Mouse (Mus musculus) liver, embryonic 14.5 days (tissue): Measurements from ENCODE around the gene Ddx31. TPM values are rescaled to one million over a fixed set of nuclear protein-coding genes. Genes with fewer than 3 reads are reported as not detected.

Experiments
- ATAC-seq: fragments of 200-750 bp; cut with Nextera tagmentation; 2 replicates; pipeline ENCODE4 v1.8.0; 2017; ENCODE audit warnings: moderate number of reproducible peaks, mild to moderate bottlenecking, moderate library complexity; ENCODE audit not compliant: insufficient read depth
- DNase-seq, 3 experiments: peaks; one replicate each; pipeline ENCODE4 v3.0.0-alpha.2; 2012 to 2013; ENCODE audit warnings: low read depth in 3 of 3, low spot score in 3 of 3
- H3K27ac ChIP-seq: fragments of 300-500 bp; sonication (generic); 2 replicates; pipeline ENCODE4 v1.5.1; 2014; ENCODE audit warnings: moderate library complexity, mild to moderate bottlenecking, control low read depth, inconsistent platforms
- H3K27me3 ChIP-seq: fragments of 300-500 bp; sonication (generic); 2 replicates; pipeline ENCODE4 v1.6.1; 2014; ENCODE audit warnings: mild to moderate bottlenecking, low read length, moderate library complexity; ENCODE audit not compliant: control insufficient read depth, insufficient read depth
- H3K36me3 ChIP-seq: fragments of 300-500 bp; sonication (generic); replicated peaks from 2 replicates; pipeline ENCODE4 v1.6.1; 2014; ENCODE audit warnings: low read depth; ENCODE audit not compliant: control insufficient read depth, insufficient read depth
- H3K4me1 ChIP-seq, 2 experiments: fragments of 200-500 bp in 1 of 2; fragments of 300-500 bp in 1 of 2; sonication (generic) in 1 of 2; replicated peaks; 2 replicates each; pipeline ENCODE4 v1.6.1; 2012 to 2014; ENCODE audit warnings: antibody characterized with exemption in 1 of 2, inconsistent platforms in 1 of 2, low read length in 1 of 2; ENCODE audit not compliant: control insufficient read depth in 2 of 2, insufficient read depth in 2 of 2
- H3K4me2 ChIP-seq: fragments of 300-500 bp; sonication (generic); 2 replicates; pipeline ENCODE4 v1.6.1; 2014; ENCODE audit warnings: low read depth, mild to moderate bottlenecking, control low read depth, moderate library complexity
- H3K4me3 ChIP-seq, 2 experiments: fragments of 200-500 bp in 1 of 2; fragments of 300-500 bp in 1 of 2; sonication (generic) in 1 of 2; 2 replicates each; pipeline ENCODE4 v1.5.1; 2012 to 2014; ENCODE audit warnings: low read depth in 2 of 2, low read length in 2 of 2, mild to moderate bottlenecking in 2 of 2, control low read depth in 1 of 2, inconsistent platforms in 1 of 2, moderate library complexity in 1 of 2; ENCODE audit not compliant: insufficient read depth in 1 of 2
- H3K9ac ChIP-seq: fragments of 300-500 bp; sonication (generic); replicated peaks from 2 replicates; pipeline ENCODE4 v1.6.1; 2014; ENCODE audit warnings: mild to moderate bottlenecking, control low read depth, moderate library complexity
- H3K9me3 ChIP-seq: fragments of 300-500 bp; sonication (generic); 2 replicates; pipeline ENCODE4 v1.6.1; 2016; ENCODE audit warnings: low read length, mixed read lengths; ENCODE audit not compliant: control insufficient read depth
- CTCF ChIP-seq: IDR thresholded peaks from 2 replicates; pipeline ENCODE4 v1.5.1; 2016; ENCODE audit warnings: antibody characterized with exemption, low read depth, control low read depth
- EP300 ChIP-seq: IDR thresholded peaks from 2 replicates; pipeline ENCODE4 v1.6.1; 2016; ENCODE audit warnings: antibody characterized with exemption, low read depth
- WGBS: fragments of 180-500 bp; shearing (Covaris S2); extraction: QIAGEN DNeasy Blood & Tissue Kit; methylation state at CpG from one replicate; pipeline ENCODE4 v1.1.7; 2014; ENCODE audit not compliant: insufficient replicate concordance; 5-methylcytosine and 5-hydroxymethylcytosine counted together
- polyA plus RNA-seq, 2 experiments: library from polyadenylated mRNA; depleted of rRNA in 1 of 2; stranded (reverse) in 1 of 2; unstranded in 1 of 2; fragments of >200 nt; fragmentation: Nextera tagmentation in 1 of 2; extraction: Ambion mirVana in 1 of 2; gene quantifications; 2 replicates each; pipeline versions ENCODE4 v1.2.1 to v1.2.3; 2012 to 2014

Gene Ddx31
- polyA plus RNA-seq, 2 experiments = 3.5 to 5.0 TPM

GRCm38 (mm10) chr2:28797490-28798106 is 42.6 kb upstream of the Ddx31 start:
- ATAC-seq (no peak), DNase-seq (no peak)
- no peaks in the 10 kb centered on the region for H3K9me3 ChIP-seq
- no peak overlapping the region for H3K4me2 ChIP-seq
- no peak overlapping the region for H3K4me3 ChIP-seq
- H3K4me1 ChIP-seq = 0 out of 4 replicates have a peak, but pooled peaks cover 0 to under 1% of the 10 kb centered on the region in 2 experiments
- TF ChIP-seq CTCF = no peak
- TF ChIP-seq EP300 = no peak
- no peaks in the 10 kb centered on the region for H3K27me3 ChIP-seq
- no peaks in the 10 kb centered on the region for H3K36me3 ChIP-seq
- no peak overlapping the region for H3K9ac ChIP-seq
- WGBS = 62% methylated on average over 18 of the region's 18 CpGs
- no peak overlapping the region for H3K27ac ChIP-seq

- Histone ChIP-seq H3K4me1 (no peaks in the 10 kb centered on the region), H3K36me3 (no peaks in the 10 kb centered on the region), H3K4me2 (no peak overlapping the region), H3K27ac (no peak overlapping the region), H3K9me3 (no peaks in the 10 kb centered on the region), H3K9ac (no peak overlapping the region), H3K27me3 (no peaks in the 10 kb centered on the region), H3K4me3 (no peak overlapping the region)
- 13% methylated on average over 3 of the region's 3 CpGs for WGBS
- no peak for DNase-seq
- TF ChIP-seq CTCF (no peak), EP300 (no peak)
- no peak for ATAC-seq
Measured at GRCm38 (mm10) chr2:28798390-28798789, 41.8 kb upstream of the Ddx31 start.

GRCm38 (mm10) chr2:28799575-28799974 is 40.6 kb upstream of the Ddx31 start:
- no peak for ATAC-seq
- no peak for TF ChIP-seq CTCF
- TF ChIP-seq EP300 = no peak
- no peak for DNase-seq
- Histone ChIP-seq H3K27me3 (no peaks in the 10 kb centered on the region), H3K9me3 (no peaks in the 10 kb centered on the region), H3K4me2 (no peak overlapping the region), H3K9ac (no peak overlapping the region), H3K4me3 (no peak overlapping the region), H3K36me3 (no peaks in the 10 kb centered on the region), H3K27ac (no peak overlapping the region), H3K4me1 (no peaks in the 10 kb centered on the region)
- WGBS = 47% methylated on average over 2 of the region's 2 CpGs

- H3K27ac ChIP-seq = no peak overlapping the region
- ATAC-seq = no peak
- no peak overlapping the region for H3K4me3 ChIP-seq
- H3K9ac ChIP-seq = no peak overlapping the region
- no peak for DNase-seq
- no peaks in the 10 kb centered on the region for H3K4me1 ChIP-seq
- TF ChIP-seq CTCF = no peak
- TF ChIP-seq EP300 = no peak
- no peaks in the 10 kb centered on the region for H3K9me3 ChIP-seq
- H3K27me3 ChIP-seq = no peaks in the 10 kb centered on the region
- WGBS = 47% methylated on average over 7 of the region's 7 CpGs
- no peak overlapping the region for H3K4me2 ChIP-seq
- no peaks in the 10 kb centered on the region for H3K36me3 ChIP-seq
Measured at GRCm38 (mm10) chr2:28803406-28803805, 36.8 kb upstream of the Ddx31 start.

GRCm38 (mm10) chr2:28808841-28809240 is 31.4 kb upstream of the Ddx31 start:
- H3K36me3 ChIP-seq = no peaks in the 10 kb centered on the region
- H3K4me3 ChIP-seq = no peak overlapping the region
- no peaks in the 10 kb centered on the region for H3K9me3 ChIP-seq
- WGBS = 47% methylated on average over 6 of the region's 6 CpGs
- no peaks in the 10 kb centered on the region for H3K4me1 ChIP-seq
- no peak for DNase-seq
- no peaks in the 10 kb centered on the region for H3K27me3 ChIP-seq
- TF ChIP-seq CTCF (no peak), EP300 (no peak)
- ATAC-seq = no peak
- no peak overlapping the region for H3K27ac ChIP-seq
- no peak overlapping the region for H3K4me2 ChIP-seq
- H3K9ac ChIP-seq = no peak overlapping the region
